Mouse (Mus musculus) testis, adult 2 months (tissue): ENCODE measurements around the gene Prpf40b.

ENCODE experiments used
- CTCF ChIP-seq: fragments of 200-500 bp; IDR thresholded peaks from 2 replicates; pipeline ENCODE4 v1.5.1; 2012; ENCODE audit warnings: low read depth, mild to moderate bottlenecking, inconsistent platforms, low read length, moderate library complexity; ENCODE audit not compliant: control insufficient read depth, insufficient read depth, insufficient replicate concordance
- POLR2A ChIP-seq: fragments of 200-500 bp; IDR thresholded peaks from 2 replicates; pipeline ENCODE4 v1.6.1; 2012; ENCODE audit warnings: low read depth, mild to moderate bottlenecking, inconsistent platforms, low read length, moderate library complexity; ENCODE audit not compliant: control insufficient read depth

- no peak for TF ChIP-seq POLR2A
- TF ChIP-seq CTCF = no peak
These were observed 46.2 kb downstream of the Prpf40b start for GRCm38 (mm10) chr15:99341102-99341501.
